Mouse (Mus musculus) erythroblast, embryonic 14.5 days (primary cell): ENCODE data around the gene Gm11042. TPM values are rescaled to one million over a fixed set of nuclear protein-coding genes. Genes with fewer than 3 reads are reported as not detected.

Source experiments
- H3K27me3 ChIP-seq: 2 replicates; pipeline ENCODE4 v1.6.1; 2012; ENCODE audit warnings: inconsistent platforms; ENCODE audit not compliant: control insufficient read depth
- H3K36me3 ChIP-seq: 2 replicates; pipeline ENCODE4 v1.6.1; 2012; ENCODE audit warnings: mild to moderate bottlenecking, inconsistent platforms; ENCODE audit not compliant: control insufficient read depth
- H3K4me1 ChIP-seq: 2 replicates; pipeline ENCODE4 v1.6.1; 2012; ENCODE audit warnings: inconsistent platforms; ENCODE audit not compliant: control insufficient read depth
- H3K4me3 ChIP-seq: replicated peaks from 2 replicates; pipeline ENCODE3; 2012; ENCODE audit warnings: moderate library complexity, mild to moderate bottlenecking, inconsistent platforms
- H3K9me3 ChIP-seq: 2 replicates; pipeline ENCODE4 v1.6.1; 2012; ENCODE audit warnings: low read length, inconsistent platforms, mixed read lengths; ENCODE audit not compliant: control insufficient read depth
- GATA1 ChIP-seq: IDR thresholded peaks from 2 replicates; pipeline ENCODE4 v1.6.1; 2012; ENCODE audit warnings: low read length, inconsistent platforms, mixed read lengths
- TAL1 ChIP-seq: IDR thresholded peaks from 3 replicates; pipeline ENCODE4 v1.6.1; 2012; ENCODE audit warnings: low read length, inconsistent platforms, mixed read lengths
- polyA plus RNA-seq: library from polyadenylated mRNA; stranded (reverse); fragments of >175 nt; gene quantifications from 2 replicates; pipeline ENCODE4 v1.2.3, GENCODE M21; 2012

Gm11042 gene
- polyA plus RNA-seq, 1 experiment, result not detected

DNA sequence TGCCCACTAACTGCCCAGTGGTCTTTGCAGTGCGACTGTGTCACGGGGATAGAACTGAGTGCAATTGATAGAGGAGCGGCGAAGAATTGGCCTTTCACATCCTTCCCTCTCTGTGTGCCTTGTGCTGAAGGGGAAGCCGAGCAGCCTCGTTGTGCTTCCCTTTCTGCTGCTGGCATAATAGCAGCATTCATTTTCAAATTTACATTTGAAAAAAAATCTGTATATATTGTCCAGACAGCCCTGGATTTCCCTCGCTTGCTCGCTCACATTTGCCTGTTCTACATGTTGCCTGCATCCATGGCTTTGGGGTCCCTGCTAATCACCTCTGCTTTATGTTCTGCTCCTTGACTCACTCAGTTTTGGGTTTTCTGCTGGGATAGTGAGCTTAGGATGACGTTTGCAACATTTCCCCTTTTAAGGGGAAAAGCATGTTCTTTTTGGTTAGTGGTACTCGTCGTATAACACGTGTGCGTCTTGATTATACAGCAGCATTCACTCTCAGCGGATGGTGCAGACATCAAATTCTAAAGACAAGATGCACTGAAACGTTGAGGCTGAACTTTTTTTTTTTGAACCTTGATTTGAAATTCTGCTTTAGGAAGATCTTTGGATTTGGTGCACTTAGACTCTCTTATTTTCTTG lies 47.4 kb downstream of the Gm11042 start:
- H3K36me3 ChIP-seq, result no peaks in the 10 kb centered on the region

DNA sequence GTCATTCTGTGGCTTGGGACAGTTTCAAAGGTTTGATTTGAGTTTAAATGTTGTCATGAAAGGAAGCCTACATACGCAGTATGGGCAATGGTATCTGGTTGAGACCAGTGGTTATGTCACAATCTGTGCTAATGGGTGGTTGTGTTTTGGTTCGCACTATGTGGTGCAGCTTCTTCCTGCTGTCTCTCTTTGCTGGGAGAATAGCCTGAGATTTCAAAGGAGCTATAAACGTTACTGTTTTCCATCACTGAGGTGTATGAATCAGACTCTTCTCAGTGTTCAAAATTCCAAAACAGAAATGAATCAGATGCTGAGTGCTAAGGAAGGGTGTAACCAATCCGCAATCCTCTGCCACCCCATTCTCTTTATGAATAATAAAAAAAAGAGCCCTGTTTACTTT lies 49.1 kb downstream of the Gm11042 start:
- no peaks in the 10 kb centered on the region for H3K27me3 ChIP-seq
- no peak for TF ChIP-seq TAL1
- TF ChIP-seq GATA1, result no peak
- no peaks in the 10 kb centered on the region for H3K4me1 ChIP-seq

More for the DNA sequence above, 47.4 kb downstream of the Gm11042 start:
- no peak for TF ChIP-seq GATA1
- no peak for TF ChIP-seq TAL1
- H3K4me3 ChIP-seq, result no peak overlapping the region
- H3K9me3 ChIP-seq, result peaks cover 22% of the 10 kb centered on the region
- no peaks in the 10 kb centered on the region for H3K27me3 ChIP-seq
- no peaks in the 10 kb centered on the region for H3K4me1 ChIP-seq

More for the DNA sequence above, 49.1 kb downstream of the Gm11042 start:
- Histone ChIP-seq H3K36me3 (no peaks in the 10 kb centered on the region), H3K4me3 (no peak overlapping the region), H3K9me3 (peaks cover 19% of the 10 kb centered on the region)
